Mouse (Mus musculus): ENCODE measurements around the gene B3glct. TPM values are rescaled to one million over a fixed set of nuclear protein-coding genes. Genes with fewer than 3 reads are reported as not detected.
A peak's percentile ranks its signal among the peaks of the same experiment; 100 is the strongest.

B3glct gene
- total and polyA plus RNA-seq, 2 experiments from 2014 or later: 13.1 to 19.9 TPM

DNA sequence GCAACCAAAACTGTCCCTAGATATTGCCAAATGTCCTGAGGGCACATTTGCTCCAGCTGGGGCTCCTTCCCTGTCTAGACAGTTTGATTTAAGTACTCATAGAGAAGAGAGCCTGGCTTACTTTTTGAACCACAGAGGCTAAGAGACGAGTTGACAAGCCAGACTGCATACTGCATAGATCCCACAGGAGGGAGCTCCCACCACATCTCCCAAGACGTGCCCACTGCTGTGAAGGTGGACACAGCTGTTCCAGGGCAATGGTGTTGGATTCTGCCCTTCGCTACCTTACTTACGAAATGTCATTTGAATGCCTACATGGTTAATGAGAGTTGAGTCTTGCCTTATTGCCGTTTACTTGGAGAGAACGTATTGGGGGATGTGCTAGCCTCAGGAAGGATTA is 35.7 kb upstream of the B3glct start:
- peak; percentile 69 for TF ChIP-seq CTCF (IDR thresholded peaks at IDR 0.05; ENCODE audit: low read depth)
- DNase-seq (no peak), ATAC-seq (no peak; the same call in 1 of the 2 replicates)
- Histone ChIP-seq H3K9me3 (ENCODE audit: low read length) (no peaks in the 10 kb centered on the region), H3K27me3 (ENCODE audit: insufficient read depth, low read length) (no peaks in the 10 kb centered on the region), H3K27ac (ENCODE audit: low read depth, low read length) (no peak overlapping the region), H3K4me2 (ENCODE audit: low read depth) (no peak overlapping the region), H3K36me3 (ENCODE audit: insufficient read depth) (no peaks in the 10 kb centered on the region), H3K4me1 (ENCODE audit: insufficient read depth) (no peaks in the 10 kb centered on the region), H3K9ac (no peak overlapping the region), H3K4me3 (ENCODE audit: low read depth, low read length) (no peak overlapping the region)
- whole genome bisulfite sequencing: 60% methylated on average over 6 of the region's 6 CpGs

GRCm38 (mm10) chr5:149642783-149643509 is 35.1 kb upstream of the B3glct start:
- Histone ChIP-seq H3K27ac (ENCODE audit: low read depth, low read length) (no peak overlapping the region), H3K4me1 (ENCODE audit: insufficient read depth) (peaks cover under 1% of the 10 kb centered on the region; the same call in 1 of the 2 replicates), H3K27me3 (ENCODE audit: insufficient read depth, low read length) (no peaks in the 10 kb centered on the region), H3K9ac (no peak overlapping the region), H3K4me2 (ENCODE audit: low read depth) (no peak overlapping the region), H3K4me3 (ENCODE audit: low read depth, low read length) (no peak overlapping the region), H3K36me3 (ENCODE audit: insufficient read depth) (no peaks in the 10 kb centered on the region), H3K9me3 (ENCODE audit: low read length) (no peaks in the 10 kb centered on the region)
- 78% methylated on average over 11 of the region's 11 CpGs for WGBS
- ATAC-seq (no peak), DNase-seq (no peak)
- TF ChIP-seq CTCF (IDR thresholded peaks at IDR 0.05; ENCODE audit: low read depth): no peak

DNA sequence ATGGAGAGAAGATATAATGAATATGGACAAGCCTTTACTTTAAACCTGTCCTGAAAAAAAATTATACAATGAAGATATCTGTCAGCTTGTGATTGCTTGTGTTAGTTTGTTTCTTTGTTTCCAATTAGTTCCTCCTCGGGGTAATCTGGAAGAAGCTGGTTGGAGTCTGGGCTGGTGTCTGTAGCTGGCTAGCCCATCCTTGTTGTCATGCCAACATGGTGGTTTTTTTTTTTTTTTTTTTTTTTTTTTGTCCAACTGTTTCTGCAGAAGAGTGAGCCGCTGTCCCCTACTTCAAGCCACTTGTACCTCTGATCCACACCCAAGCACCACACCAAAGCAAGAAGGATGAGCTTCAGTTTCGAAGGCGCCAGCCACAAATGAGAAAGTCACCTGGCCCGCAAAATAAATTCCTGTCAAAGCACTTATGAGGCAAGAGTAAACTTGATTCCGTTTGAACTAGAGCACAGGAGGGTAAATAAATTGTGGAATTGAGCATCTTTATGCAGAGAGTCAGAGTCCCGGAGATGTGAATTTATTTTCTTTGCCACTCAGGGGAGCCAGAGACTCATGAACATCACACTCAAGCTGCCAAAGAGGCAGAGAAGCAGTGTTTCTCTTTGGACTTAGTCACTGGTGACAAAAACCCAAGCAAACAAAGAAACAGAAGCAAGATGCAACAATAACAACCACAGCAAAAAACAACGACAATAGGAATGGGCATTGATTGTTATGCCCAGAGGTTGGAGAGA is 30.5 kb upstream of the B3glct start:
- Histone ChIP-seq H3K9ac (no peak overlapping the region), H3K9me3 (ENCODE audit: low read length) (no peaks in the 10 kb centered on the region), H3K36me3 (ENCODE audit: insufficient read depth) (no peaks in the 10 kb centered on the region), H3K4me3 (ENCODE audit: low read depth, low read length) (no peak overlapping the region), H3K4me1 (ENCODE audit: insufficient read depth) (peaks cover 3% of the 10 kb centered on the region; the same call in 1 of the 2 replicates), H3K27me3 (ENCODE audit: insufficient read depth, low read length) (no peaks in the 10 kb centered on the region), H3K27ac (ENCODE audit: low read depth, low read length) (peak overlapping the region; percentile 57), H3K4me2 (ENCODE audit: low read depth) (no peak overlapping the region)
- peak; percentile 64 for TF ChIP-seq CTCF (IDR thresholded peaks at IDR 0.05; ENCODE audit: low read depth)
- peak; percentile 81 for ATAC-seq
- whole genome bisulfite sequencing: 63% methylated on average over 8 of the region's 8 CpGs
- peak; percentile 71 for DNase-seq

- Histone ChIP-seq H3K4me3 (ENCODE audit: low read depth, low read length) (no peak overlapping the region), H3K27me3 (ENCODE audit: insufficient read depth, low read length) (no peaks in the 10 kb centered on the region), H3K4me1 (ENCODE audit: insufficient read depth) (peaks cover 3% of the 10 kb centered on the region; the same call in 1 of the 2 replicates), H3K9ac (no peak overlapping the region), H3K36me3 (ENCODE audit: insufficient read depth) (no peaks in the 10 kb centered on the region), H3K27ac (ENCODE audit: low read depth, low read length) (peak overlapping the region; percentile 57), H3K4me2 (ENCODE audit: low read depth) (no peak overlapping the region), H3K9me3 (ENCODE audit: low read length) (no peaks in the 10 kb centered on the region)
- DNase-seq (no peak), ATAC-seq (0 out of 2 replicates have a peak, but pooled peaks have one; percentile 21)
- WGBS: 66% methylated on average over 4 of the region's 4 CpGs
- TF ChIP-seq CTCF (IDR thresholded peaks at IDR 0.05; ENCODE audit: low read depth): no peak
Observed at GRCm38 (mm10) chr5:149648196-149648595, 29.8 kb upstream of the B3glct start.

DNA sequence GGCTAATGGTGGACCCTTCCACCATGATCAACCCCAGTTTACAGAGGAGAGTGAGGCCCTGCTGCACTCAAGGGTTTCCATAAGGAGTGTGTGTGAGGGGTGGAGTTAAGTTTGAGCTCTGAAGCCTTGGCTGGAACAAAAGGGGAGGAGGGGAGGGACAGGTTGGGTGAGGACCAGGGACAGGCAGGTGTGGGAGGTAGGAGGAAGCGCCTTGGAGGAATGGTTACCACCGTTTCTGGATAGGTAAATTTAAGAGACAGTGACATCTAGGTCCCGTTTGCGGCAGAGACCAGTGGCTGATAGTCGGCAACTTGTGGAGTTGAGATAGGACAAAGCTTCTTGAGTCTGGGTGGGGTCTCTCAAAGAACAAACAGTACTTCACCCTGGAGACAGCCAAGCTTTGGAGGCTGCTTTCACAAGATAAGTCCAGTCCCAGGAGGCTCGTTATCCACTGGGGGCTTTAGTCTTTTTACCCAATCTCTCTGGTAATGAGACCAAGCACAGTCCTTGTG is 29.1 kb upstream of the B3glct start:
- H3K4me3 ChIP-seq (ENCODE audit: low read depth, low read length): no peak overlapping the region
- ATAC-seq (no peak), DNase-seq (no peak)
- H3K36me3 ChIP-seq (ENCODE audit: insufficient read depth): no peaks in the 10 kb centered on the region
- H3K4me2 ChIP-seq (ENCODE audit: low read depth): no peak overlapping the region
- no peak for TF ChIP-seq CTCF (IDR thresholded peaks at IDR 0.05; ENCODE audit: low read depth)
- no peaks in the 10 kb centered on the region for H3K9me3 ChIP-seq (ENCODE audit: low read length)
- 70% methylated on average over 6 of the region's 6 CpGs for WGBS
- no peak overlapping the region for H3K27ac ChIP-seq (ENCODE audit: low read depth, low read length)
- no peak overlapping the region for H3K9ac ChIP-seq
- H3K27me3 ChIP-seq (ENCODE audit: insufficient read depth, low read length): no peaks in the 10 kb centered on the region
- H3K4me1 ChIP-seq (ENCODE audit: insufficient read depth): peaks cover 3% of the 10 kb centered on the region; the same call in 1 of the 2 replicates

DNA sequence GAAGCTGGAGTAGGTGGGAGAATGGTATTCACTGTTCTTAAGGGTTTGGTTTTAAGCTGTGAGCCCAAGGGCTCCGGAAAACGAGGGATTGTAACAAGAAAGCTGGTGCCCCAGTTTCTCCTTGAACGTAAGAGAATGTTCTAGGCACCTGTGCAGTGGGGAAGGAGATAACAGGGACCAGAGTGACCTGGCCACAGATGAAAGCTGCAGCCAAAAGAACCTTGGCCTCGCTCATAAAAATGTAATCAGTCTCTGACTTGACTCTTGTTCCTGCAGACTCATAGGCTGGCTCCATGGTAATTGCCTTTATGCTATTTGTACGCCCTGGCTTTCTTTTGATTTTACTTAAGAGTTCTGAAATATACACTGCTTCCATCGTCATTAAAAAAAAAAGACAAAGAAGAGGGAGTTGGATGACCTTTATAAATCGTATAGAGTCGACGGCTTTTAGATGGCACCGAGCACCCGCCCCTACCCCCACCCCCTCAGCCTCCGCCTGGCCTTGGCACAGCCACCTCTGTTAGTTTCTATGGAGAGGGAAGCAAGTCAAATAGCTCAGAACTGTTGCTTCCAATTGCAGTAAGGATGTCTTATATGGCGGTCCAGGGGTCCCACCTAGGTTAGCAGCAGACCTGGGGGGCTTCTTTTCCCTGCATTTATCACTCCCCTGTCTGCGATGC is 28.4 kb upstream of the B3glct start:
- Histone ChIP-seq H3K9me3 (ENCODE audit: low read length) (no peaks in the 10 kb centered on the region), H3K4me1 (ENCODE audit: insufficient read depth) (peaks cover 3% of the 10 kb centered on the region; the same call in 1 of the 2 replicates), H3K27me3 (ENCODE audit: insufficient read depth, low read length) (no peaks in the 10 kb centered on the region), H3K27ac (ENCODE audit: low read depth, low read length) (no peak overlapping the region), H3K36me3 (ENCODE audit: insufficient read depth) (no peaks in the 10 kb centered on the region), H3K4me2 (ENCODE audit: low read depth) (no peak overlapping the region), H3K4me3 (ENCODE audit: low read depth, low read length) (no peak overlapping the region), H3K9ac (no peak overlapping the region)
- ATAC-seq (no peak), DNase-seq (no peak)
- WGBS: 68% methylated on average over 14 of the region's 14 CpGs
- no peak for TF ChIP-seq CTCF (IDR thresholded peaks at IDR 0.05; ENCODE audit: low read depth)
